Mouse (Mus musculus) neural tube, embryonic 14.5 days (tissue): Measurements from ENCODE around the gene Nwd1. TPM values are rescaled to one million over a fixed set of nuclear protein-coding genes. Genes with fewer than 3 reads are reported as not detected.

ENCODE experiments used
- ATAC-seq: fragments of 200-750 bp; cut with Nextera tagmentation; 2 replicates; pipeline ENCODE4 v1.8.0; 2017; ENCODE audit warnings: low read depth, mild to moderate bottlenecking, moderate TSS enrichment, moderate library complexity
- H3K27ac ChIP-seq: fragments of 300-500 bp; sonication (generic); 2 replicates; pipeline ENCODE4 v1.5.1; 2014; ENCODE audit warnings: low read depth, mild to moderate bottlenecking, control low read depth, low read length, moderate library complexity, mixed read lengths
- H3K27me3 ChIP-seq: fragments of 300-500 bp; sonication (generic); 2 replicates; pipeline ENCODE4 v1.6.1; 2014; ENCODE audit warnings: low read length; ENCODE audit not compliant: control insufficient read depth, insufficient read depth
- H3K36me3 ChIP-seq: fragments of 300-500 bp; sonication (generic); 2 replicates; pipeline ENCODE4 v1.6.1; 2014; ENCODE audit warnings: low read length, mixed read lengths; ENCODE audit not compliant: control insufficient read depth, insufficient read depth
- H3K4me1 ChIP-seq: fragments of 300-500 bp; sonication (generic); 2 replicates; pipeline ENCODE4 v1.6.1; 2014; ENCODE audit warnings: low read length; ENCODE audit not compliant: control insufficient read depth, insufficient read depth
- H3K4me2 ChIP-seq: fragments of 300-500 bp; sonication (generic); 2 replicates; pipeline ENCODE4 v1.6.1; 2014; ENCODE audit warnings: mild to moderate bottlenecking, low read depth, low read length, control low read depth
- H3K4me3 ChIP-seq: fragments of 300-500 bp; sonication (generic); 2 replicates; pipeline ENCODE4 v1.5.1; 2014; ENCODE audit warnings: low read depth, low read length, control low read depth, mixed read lengths
- H3K9ac ChIP-seq: fragments of 300-500 bp; sonication (generic); replicated peaks from 2 replicates; pipeline ENCODE4 v1.6.1; 2014; ENCODE audit warnings: low read depth, mild to moderate bottlenecking, control low read depth, low read length, mixed read lengths
- H3K9me3 ChIP-seq: fragments of 300-500 bp; sonication (generic); 2 replicates; pipeline ENCODE4 v1.6.1; 2016; ENCODE audit warnings: low read length; ENCODE audit not compliant: control insufficient read depth
- WGBS: fragments of 180-500 bp; shearing (Covaris S2); extraction: QIAGEN DNeasy Blood & Tissue Kit; methylation state at CpG from one replicate; pipeline ENCODE4 v1.1.7; 2014; 5-methylcytosine and 5-hydroxymethylcytosine counted together
- polyA plus RNA-seq: library from polyadenylated mRNA; unstranded; fragments of >200 nt; fragmentation: Nextera tagmentation; extraction: Ambion mirVana; gene quantifications from 2 replicates; pipeline ENCODE4 v1.2.1, GENCODE M21; 2014

Nwd1 gene
- polyA plus RNA-seq, 1 experiment from 2014 or later: 2.6 TPM

DNA sequence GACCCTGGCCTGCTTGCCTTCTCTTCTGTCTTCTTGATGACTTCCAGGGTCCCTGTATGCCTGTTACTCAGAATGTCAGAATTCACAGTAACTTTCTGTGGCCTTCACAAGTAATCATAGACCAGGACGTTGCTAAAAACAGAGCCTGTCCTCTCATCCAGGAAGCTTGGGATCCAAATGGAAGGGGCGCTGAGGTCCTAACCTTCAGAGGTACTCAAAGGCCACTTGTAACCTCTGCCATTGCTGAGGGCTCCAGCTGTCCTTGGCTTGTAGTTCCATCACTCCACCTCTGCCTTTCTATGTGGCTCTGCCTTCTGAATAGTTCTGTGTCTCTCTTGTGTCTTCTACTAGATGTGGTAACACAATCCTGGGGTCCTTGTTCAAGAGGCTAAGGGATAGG lies 107.3 kb downstream of the Nwd1 start:
- Histone ChIP-seq H3K27ac (no peak overlapping the region), H3K36me3 (peaks cover 76% of the 10 kb centered on the region), H3K9me3 (no peaks in the 10 kb centered on the region), H3K9ac (no peak overlapping the region), H3K4me2 (no peak overlapping the region), H3K4me3 (no peak overlapping the region), H3K27me3 (no peaks in the 10 kb centered on the region), H3K4me1 (no peaks in the 10 kb centered on the region)
- ATAC-seq: no peak
- 91% methylated on average over 2 of the region's 2 CpGs for WGBS

DNA sequence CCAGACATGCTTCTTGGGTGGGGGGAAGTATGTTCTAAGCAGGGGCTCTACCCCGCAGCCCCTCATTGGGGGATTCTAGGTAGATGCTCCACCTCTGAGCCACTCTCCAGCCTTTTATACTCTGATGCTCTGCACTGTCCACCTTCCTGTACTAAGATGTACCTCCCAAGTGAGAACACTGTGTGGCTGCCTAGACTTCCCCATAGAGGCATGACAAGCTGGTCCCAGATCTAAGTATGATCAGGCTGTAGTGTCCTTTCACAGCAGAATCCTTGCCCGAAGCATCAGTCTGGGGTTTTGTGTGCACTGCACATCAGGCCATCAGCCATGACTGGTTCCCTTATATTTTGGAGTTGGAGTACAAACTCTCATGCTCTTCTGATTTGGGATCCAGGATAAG lies 109.5 kb downstream of the Nwd1 start:
- no peak overlapping the region for H3K4me3 ChIP-seq
- no peak overlapping the region for H3K9ac ChIP-seq
- no peak for ATAC-seq
- no peaks in the 10 kb centered on the region for H3K4me1 ChIP-seq
- no peak overlapping the region for H3K27ac ChIP-seq
- H3K9me3 ChIP-seq: no peaks in the 10 kb centered on the region
- H3K4me2 ChIP-seq: no peak overlapping the region
- WGBS: 97% methylated on average over 2 of the region's 2 CpGs
- no peaks in the 10 kb centered on the region for H3K27me3 ChIP-seq
- H3K36me3 ChIP-seq: peaks cover 56% of the 10 kb centered on the region

DNA sequence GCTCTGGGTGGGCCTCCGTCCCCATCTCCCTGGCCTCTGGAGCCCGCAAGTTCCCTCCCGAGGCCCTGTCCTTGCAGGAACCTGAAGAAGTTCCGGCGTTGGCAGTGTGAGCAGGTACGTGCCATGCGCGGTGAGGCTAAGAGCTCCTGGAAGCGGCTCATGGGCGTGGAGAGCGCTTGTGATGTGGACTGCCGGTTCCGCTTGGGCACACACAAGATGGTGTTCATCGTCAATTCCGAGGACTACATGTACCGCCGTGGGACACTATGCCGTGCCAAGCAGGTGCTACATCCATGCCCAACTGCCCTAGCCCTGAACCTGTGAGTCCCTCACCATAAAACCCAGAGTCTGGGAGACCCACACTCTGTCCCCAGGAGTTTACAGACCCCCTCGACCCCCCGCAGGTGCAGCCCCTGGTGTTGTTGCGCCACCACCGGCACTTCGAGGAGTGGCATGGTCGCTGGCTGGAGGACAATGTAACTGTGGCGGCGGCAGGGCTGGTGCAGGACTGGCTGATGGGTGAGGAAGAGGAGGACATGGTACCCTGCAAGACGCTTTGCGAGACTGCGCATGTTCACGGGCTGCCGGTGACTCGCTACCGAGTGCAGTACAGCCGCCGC lies 110.4 kb downstream of the Nwd1 start:
- no peak overlapping the region for H3K9ac ChIP-seq
- ATAC-seq: no peak
- no peak overlapping the region for H3K4me2 ChIP-seq
- no peak overlapping the region for H3K4me3 ChIP-seq
- H3K9me3 ChIP-seq: no peaks in the 10 kb centered on the region
- H3K4me1 ChIP-seq: no peaks in the 10 kb centered on the region
- no peaks in the 10 kb centered on the region for H3K27me3 ChIP-seq
- 98% methylated on average over 35 of the region's 35 CpGs for WGBS
- no peak overlapping the region for H3K27ac ChIP-seq
- H3K36me3 ChIP-seq: peaks cover 48% of the 10 kb centered on the region

DNA sequence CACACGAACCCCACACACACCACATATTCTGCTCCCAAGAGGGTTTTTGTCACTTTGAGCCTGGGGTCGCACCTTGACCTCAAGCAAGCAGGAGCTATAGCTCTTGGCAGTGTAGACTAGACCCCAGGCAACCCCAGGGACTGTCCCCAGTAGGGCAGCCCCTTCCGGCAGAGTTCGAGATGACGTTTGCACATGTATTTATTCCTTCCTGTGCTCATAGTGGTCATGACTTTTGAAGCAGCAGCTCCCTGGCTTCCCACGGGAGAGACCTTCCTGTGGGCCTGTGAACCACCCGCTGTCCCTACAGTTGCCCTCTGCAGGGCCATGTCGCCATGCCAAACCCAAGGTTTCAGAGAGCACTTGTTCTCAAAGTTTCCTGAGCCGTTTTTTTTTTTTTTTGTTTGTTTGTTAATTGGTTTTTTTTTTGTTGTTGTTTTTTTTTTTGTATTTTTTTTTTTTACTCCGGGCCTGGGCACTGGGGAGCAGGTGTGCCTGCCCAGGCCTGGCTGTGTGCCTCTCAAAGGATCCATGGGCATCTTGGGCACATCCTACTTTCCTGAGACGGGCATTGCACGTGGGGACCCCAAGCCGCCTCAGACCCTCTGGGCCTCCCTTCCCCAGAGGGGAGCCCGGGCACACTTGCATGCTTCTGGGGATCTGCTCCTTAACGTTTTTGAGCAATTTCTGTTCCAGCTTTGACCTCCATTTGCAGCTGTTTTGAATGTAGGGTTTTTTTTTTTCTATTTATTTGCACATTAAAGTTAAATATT lies 111.1 kb downstream of the Nwd1 start:
- Histone ChIP-seq H3K4me1 (no peaks in the 10 kb centered on the region), H3K4me3 (no peak overlapping the region), H3K9me3 (no peaks in the 10 kb centered on the region), H3K4me2 (no peak overlapping the region), H3K27ac (no peak overlapping the region), H3K36me3 (peaks cover 41% of the 10 kb centered on the region), H3K27me3 (no peaks in the 10 kb centered on the region), H3K9ac (no peak overlapping the region)
- WGBS: 90% methylated on average over 15 of the region's 15 CpGs
- ATAC-seq: no peak

DNA sequence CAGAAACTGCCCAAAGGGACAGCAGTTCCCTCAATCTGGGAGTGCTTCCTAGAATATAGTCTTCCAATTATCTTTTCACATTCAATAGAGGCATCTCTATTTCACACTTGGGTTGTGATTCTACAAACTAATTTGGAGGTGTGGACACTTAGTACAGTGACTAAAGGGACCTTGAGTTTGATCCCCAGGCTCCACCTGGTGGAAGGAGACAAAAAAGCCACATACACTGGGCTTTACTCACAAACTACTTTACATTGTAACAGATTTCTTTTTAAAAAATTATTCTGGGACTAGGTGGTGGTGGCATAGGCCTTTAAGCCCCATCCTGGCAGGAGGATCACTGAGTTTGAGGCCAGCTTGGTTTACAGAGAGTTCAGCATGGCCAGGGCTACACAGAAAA lies 111.8 kb downstream of the Nwd1 start:
- H3K27me3 ChIP-seq: no peaks in the 10 kb centered on the region
- H3K9ac ChIP-seq: no peak overlapping the region
- no peaks in the 10 kb centered on the region for H3K9me3 ChIP-seq
- peaks cover 35% of the 10 kb centered on the region for H3K36me3 ChIP-seq
- ATAC-seq: no peak
- H3K4me3 ChIP-seq: no peak overlapping the region
- no peak overlapping the region for H3K4me2 ChIP-seq
- no peak overlapping the region for H3K27ac ChIP-seq
- H3K4me1 ChIP-seq: no peaks in the 10 kb centered on the region

DNA sequence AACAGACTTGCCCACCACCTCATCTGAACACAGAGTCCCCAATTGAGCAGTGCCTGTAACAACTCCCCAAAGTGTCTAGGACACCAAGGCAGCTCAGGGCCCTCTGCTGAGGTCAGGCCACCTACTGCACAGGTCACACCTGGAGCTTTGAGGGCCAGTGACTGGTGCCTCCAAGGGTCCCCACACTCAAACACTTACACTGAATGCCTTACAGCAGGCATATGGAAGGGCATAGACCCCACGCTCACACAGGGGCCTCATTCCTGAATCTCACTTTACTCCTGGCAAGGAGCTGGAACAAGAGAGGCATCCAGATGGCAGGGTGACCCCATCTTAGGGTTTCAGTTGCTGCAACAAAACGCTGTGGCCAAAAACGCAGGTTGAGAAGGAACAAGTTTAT lies 113.7 kb downstream of the Nwd1 start:
- no peak overlapping the region for H3K9ac ChIP-seq
- no peak for ATAC-seq
- no peaks in the 10 kb centered on the region for H3K4me1 ChIP-seq
- peaks cover 24% of the 10 kb centered on the region for H3K36me3 ChIP-seq
- no peak overlapping the region for H3K4me3 ChIP-seq
- H3K27ac ChIP-seq: no peak overlapping the region
- H3K9me3 ChIP-seq: no peaks in the 10 kb centered on the region
- H3K4me2 ChIP-seq: no peak overlapping the region
- H3K27me3 ChIP-seq: no peaks in the 10 kb centered on the region
- 87% methylated on average over 3 of the region's 3 CpGs for WGBS

DNA sequence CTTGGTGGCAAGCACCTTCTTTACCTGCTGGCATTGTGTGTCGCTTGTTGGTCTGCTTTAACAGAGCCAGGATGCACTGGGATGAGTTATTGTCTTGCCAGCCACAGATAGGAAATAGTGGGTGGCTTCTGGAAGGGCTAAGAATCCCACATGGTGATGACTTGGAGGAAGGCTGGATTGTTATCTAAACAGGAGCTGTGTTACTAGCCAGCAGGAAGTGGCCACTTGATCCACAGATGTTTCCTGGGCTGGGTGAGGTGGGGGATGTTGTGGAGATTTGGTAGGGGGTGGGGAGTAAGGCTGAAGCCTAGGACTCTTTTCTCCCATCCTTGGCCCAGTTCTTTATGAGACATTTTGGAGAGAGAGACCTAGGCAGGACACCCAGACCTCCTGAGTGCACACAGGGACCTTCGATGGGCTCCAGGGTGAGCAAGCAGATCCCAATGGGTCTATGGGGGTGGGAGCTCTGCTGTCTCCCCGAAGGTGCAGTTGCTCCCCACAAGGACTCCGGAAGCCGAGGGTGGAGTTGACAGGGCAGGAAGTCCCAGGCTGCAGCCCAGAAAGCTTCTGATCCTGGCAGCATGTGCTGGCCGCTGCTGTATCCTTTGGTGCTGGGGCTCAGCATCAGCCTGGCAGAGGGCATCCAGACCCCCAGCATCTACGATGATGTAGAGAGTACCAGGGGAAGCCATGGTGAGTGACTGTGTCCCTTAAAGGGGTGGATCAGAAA lies 115.0 kb downstream of the Nwd1 start, which contains the start of gene F2rl3:
F2rl3 (plus strand) TSS at position 559 of the 730 bp plus-strand sequence.
- no peak within 1 kb of the TSS for H3K9ac ChIP-seq
- no peaks in the 10 kb centered on the region for H3K9me3 ChIP-seq
- H3K27ac ChIP-seq: no peak within 1 kb of the TSS
- no peaks in the 10 kb centered on the region for H3K27me3 ChIP-seq
- no peak within 1 kb of the TSS for H3K4me3 ChIP-seq
- peaks cover 15% of the 10 kb centered on the region for H3K36me3 ChIP-seq
- no peaks in the 10 kb centered on the region for H3K4me1 ChIP-seq
- ATAC-seq: no peak
- 84% methylated on average over 7 of the region's 7 CpGs for WGBS
- no peak within 1 kb of the TSS for H3K4me2 ChIP-seq

DNA sequence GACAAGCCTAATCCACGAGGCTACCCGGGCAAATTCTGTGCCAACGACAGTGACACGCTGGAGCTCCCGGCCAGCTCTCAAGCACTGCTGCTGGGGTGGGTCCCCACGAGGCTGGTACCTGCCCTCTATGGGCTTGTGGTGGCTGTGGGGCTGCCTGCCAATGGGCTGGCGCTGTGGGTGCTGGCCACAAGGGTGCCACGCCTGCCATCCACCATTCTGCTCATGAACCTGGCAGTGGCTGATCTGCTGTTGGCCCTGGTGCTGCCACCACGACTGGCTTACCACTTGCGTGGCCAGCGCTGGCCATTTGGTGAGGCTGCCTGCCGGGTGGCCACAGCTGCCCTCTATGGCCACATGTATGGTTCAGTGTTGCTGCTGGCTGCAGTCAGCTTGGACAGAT lies 115.8 kb downstream of the Nwd1 start:
- Histone ChIP-seq H3K4me2 (no peak overlapping the region), H3K27me3 (no peaks in the 10 kb centered on the region), H3K27ac (no peak overlapping the region), H3K36me3 (peaks cover 7% of the 10 kb centered on the region), H3K9ac (no peak overlapping the region), H3K4me3 (no peak overlapping the region), H3K4me1 (no peaks in the 10 kb centered on the region), H3K9me3 (no peaks in the 10 kb centered on the region)
- no peak for ATAC-seq
- WGBS: 91% methylated on average over 12 of the region's 12 CpGs

DNA sequence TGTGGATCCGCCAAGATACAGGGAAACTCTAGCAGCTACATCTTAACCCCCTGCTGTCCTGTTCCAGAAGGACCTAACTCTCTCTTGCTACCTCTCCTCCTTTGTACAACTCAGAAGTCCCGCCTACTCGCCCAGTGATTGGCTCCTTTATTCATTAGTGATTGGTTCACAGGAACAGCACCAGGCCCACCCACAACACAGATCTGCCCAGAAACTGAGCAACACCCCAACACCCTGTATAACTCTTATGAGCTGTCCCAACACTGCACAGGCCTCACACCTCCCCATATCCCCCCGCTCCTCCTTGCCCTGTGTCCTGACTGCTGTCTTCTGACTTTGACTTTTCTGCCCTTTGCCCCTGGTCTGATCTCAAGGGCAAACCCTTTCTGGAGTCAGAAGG lies 119.2 kb downstream of the Nwd1 start:
- H3K9me3 ChIP-seq: no peaks in the 10 kb centered on the region
- no peaks in the 10 kb centered on the region for H3K4me1 ChIP-seq
- 78% methylated on average over 4 of the region's 4 CpGs for WGBS
- H3K4me2 ChIP-seq: no peak overlapping the region
- no peaks in the 10 kb centered on the region for H3K27me3 ChIP-seq
- H3K36me3 ChIP-seq: no peaks in the 10 kb centered on the region
- H3K9ac ChIP-seq: no peak overlapping the region
- H3K4me3 ChIP-seq: no peak overlapping the region
- no peak for ATAC-seq
- no peak overlapping the region for H3K27ac ChIP-seq
